Mouse (Mus musculus) kidney, postnatal 0 days (tissue): ENCODE measurements around the gene Tmem63a. TPM values are rescaled to one million over a fixed set of nuclear protein-coding genes. Genes with fewer than 3 reads are reported as not detected.
"Not testable (repeated sequence)": the region's sequence is repeated elsewhere in the genome, so short reads cannot be mapped to it uniquely, and the experiment has no call there.

Source experiments
- ATAC-seq: fragments of 200-750 bp; cut with Nextera tagmentation; replicated peaks from 2 replicates; pipeline ENCODE4 v1.8.0; 2017; ENCODE audit warnings: low read depth, moderate number of reproducible peaks, moderate TSS enrichment, moderate library complexity; ENCODE audit not compliant: low FRiP score
- DNase-seq: peaks from one replicate; pipeline ENCODE4 v3.0.0-alpha.2; 2016; ENCODE audit warnings: low spot score
- H3K27ac ChIP-seq: fragments of 300-500 bp; sonication (generic); 2 replicates; pipeline ENCODE4 v1.5.1; 2014; ENCODE audit warnings: mild to moderate bottlenecking
- H3K27me3 ChIP-seq: fragments of 300-500 bp; sonication (generic); 2 replicates; pipeline ENCODE4 v1.6.1; 2014; ENCODE audit warnings: low read length, mixed read lengths; ENCODE audit not compliant: insufficient read depth
- H3K36me3 ChIP-seq: fragments of 300-500 bp; sonication (generic); 2 replicates; pipeline ENCODE4 v1.6.1; 2014; ENCODE audit warnings: low read length, mixed read lengths; ENCODE audit not compliant: insufficient read depth
- H3K4me1 ChIP-seq: fragments of 300-500 bp; sonication (generic); replicated peaks from 2 replicates; pipeline ENCODE4 v1.6.1; 2014; ENCODE audit warnings: antibody characterized with exemption, low read length, mixed read lengths; ENCODE audit not compliant: insufficient read depth
- H3K4me2 ChIP-seq: fragments of 300-500 bp; sonication (generic); 2 replicates; pipeline ENCODE4 v1.6.1; 2014; ENCODE audit warnings: mild to moderate bottlenecking, low read length, moderate library complexity, mixed read lengths
- H3K4me3 ChIP-seq: fragments of 300-500 bp; sonication (generic); replicated peaks from 2 replicates; pipeline ENCODE4 v1.5.1; 2014; ENCODE audit warnings: low read depth, low read length
- H3K9ac ChIP-seq: fragments of 300-500 bp; sonication (generic); 2 replicates; pipeline ENCODE4 v1.6.1; 2014; ENCODE audit warnings: low read depth, low read length
- H3K9me3 ChIP-seq: fragments of 300-500 bp; sonication (generic); replicated peaks from 2 replicates; pipeline ENCODE4 v1.6.1; 2016; ENCODE audit warnings: low read length, inconsistent platforms, mixed read lengths
- CTCF ChIP-seq: IDR thresholded peaks from 2 replicates; pipeline ENCODE4 v1.5.1; 2016; ENCODE audit warnings: antibody characterized with exemption, low read depth, mild to moderate bottlenecking, moderate library complexity
- WGBS: fragments of 180-500 bp; shearing (Covaris S2); extraction: QIAGEN DNeasy Blood & Tissue Kit; methylation state at CpG from one replicate; pipeline ENCODE4 v1.1.7; 2014; 5-methylcytosine and 5-hydroxymethylcytosine counted together
- polyA plus RNA-seq: library from polyadenylated mRNA; unstranded; fragments of >200 nt; fragmentation: Nextera tagmentation; extraction: Ambion mirVana; gene quantifications from 2 replicates; pipeline ENCODE4 v1.2.1, GENCODE M21; 2015

Gene Tmem63a
- polyA plus RNA-seq, 1 experiment from 2014 or later = 10.6 TPM

DNA sequence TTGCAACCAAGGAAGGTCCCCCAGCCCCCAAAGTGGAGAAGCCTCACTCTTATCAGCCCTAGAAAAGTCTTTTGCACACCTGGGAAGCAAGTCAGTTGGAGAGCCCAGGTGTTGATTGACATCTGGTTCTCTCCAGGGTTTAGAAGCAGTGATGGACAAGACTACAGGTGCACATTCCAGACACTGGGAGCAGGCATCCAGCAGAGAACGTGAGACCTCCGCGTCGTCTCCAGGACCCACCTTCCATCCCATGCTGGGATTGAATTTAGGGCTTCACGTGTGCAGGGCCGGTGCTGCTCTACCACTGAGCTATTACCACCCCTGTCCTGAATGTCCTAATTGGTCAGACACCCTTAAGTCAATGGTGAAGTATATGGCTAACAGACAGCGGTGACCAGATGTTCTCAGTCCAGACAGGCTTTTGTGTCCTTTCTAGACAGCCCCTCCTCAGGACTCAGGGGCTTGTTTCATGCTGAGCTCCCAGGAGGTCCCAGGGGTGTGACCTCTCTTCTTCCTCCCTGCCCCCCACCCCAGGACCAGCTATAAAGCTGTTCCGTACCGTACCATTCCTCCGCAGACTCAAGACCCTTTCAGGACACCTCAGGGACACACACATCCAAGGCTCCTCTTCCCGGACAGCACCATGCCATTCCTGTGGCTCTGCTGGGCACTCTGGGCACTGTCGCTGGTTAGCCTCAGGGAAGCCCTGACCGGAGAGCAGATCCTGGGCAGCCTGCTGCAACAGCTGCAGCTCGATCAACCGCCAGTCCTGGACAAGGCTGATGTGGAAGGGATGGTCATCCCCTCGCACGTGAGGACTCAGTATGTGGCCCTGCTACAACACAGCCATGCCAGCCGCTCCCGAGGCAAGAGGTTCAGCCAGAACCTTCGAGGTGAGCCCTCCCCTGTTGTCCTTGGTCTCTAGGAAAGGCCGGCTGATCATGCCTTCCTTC lies 7.4 kb upstream of the Tmem63a start, which contains the start of gene Lefty1:
Lefty1 (plus strand) TSS at position 556 of the 953 bp plus-strand sequence.
- no peak within 1 kb of the TSS for H3K4me3 ChIP-seq
- WGBS = 22% methylated on average over 21 of the region's 21 CpGs
- no peak for TF ChIP-seq CTCF
- no peak within 1 kb of the TSS for H3K9ac ChIP-seq
- H3K4me2 ChIP-seq = no peak within 1 kb of the TSS
- H3K27me3 ChIP-seq = peaks cover 9% of the 10 kb centered on the region; the same call in 1 of the 2 replicates
- ATAC-seq (no peak), DNase-seq (no peak)
- H3K36me3 ChIP-seq = no peaks in the 10 kb centered on the region
- H3K4me1 ChIP-seq = no peaks in the 10 kb centered on the region
- H3K9me3 ChIP-seq = no peaks in the 10 kb centered on the region
- H3K27ac ChIP-seq = no peak within 1 kb of the TSS

DNA sequence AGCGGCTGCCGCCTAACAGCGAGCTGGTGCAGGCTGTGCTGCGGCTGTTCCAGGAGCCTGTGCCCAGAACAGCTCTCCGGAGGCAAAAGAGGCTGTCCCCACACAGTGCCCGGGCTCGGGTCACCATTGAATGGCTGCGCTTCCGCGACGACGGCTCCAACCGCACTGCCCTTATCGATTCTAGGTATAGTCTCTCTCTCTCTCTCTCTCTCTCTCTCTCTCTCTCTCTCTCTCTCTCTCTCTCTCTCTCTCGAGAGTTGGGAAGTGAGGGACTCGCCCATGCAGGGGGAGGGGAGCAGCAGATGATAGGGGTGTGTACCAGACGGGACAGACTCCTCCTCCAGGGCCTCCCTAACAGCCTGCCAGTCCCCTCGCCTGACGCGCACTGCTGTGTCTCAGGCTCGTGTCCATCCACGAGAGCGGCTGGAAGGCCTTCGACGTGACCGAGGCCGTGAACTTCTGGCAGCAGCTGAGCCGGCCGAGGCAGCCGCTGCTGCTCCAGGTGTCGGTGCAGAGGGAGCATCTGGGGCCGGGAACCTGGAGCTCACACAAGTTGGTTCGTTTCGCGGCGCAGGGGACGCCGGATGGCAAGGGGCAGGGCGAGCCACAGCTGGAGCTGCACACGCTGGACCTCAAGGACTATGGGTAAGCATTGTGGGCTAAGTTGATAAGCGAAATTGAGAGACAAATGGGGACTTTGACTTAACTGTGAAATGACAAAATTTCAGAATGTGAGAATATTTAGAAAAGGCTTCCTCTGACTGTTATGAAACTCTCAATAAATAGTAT lies 5.3 kb upstream of the Tmem63a start:
- H3K4me1 ChIP-seq, H3K36me3 ChIP-seq, H3K27ac ChIP-seq, H3K9me3 ChIP-seq, H3K9ac ChIP-seq, H3K27me3 ChIP-seq: not testable (repeated sequence)
- peak; percentile 72; the same call in 1 of the 2 replicates for ATAC-seq
- 3% methylated on average over 32 of the region's 41 CpGs for WGBS
- DNase-seq = peak; percentile 79
- Histone ChIP-seq H3K4me3 (peak overlapping the region; percentile 18; the same call in 1 of the 2 replicates), H3K4me2 (peak overlapping the region; percentile 46)

DNA sequence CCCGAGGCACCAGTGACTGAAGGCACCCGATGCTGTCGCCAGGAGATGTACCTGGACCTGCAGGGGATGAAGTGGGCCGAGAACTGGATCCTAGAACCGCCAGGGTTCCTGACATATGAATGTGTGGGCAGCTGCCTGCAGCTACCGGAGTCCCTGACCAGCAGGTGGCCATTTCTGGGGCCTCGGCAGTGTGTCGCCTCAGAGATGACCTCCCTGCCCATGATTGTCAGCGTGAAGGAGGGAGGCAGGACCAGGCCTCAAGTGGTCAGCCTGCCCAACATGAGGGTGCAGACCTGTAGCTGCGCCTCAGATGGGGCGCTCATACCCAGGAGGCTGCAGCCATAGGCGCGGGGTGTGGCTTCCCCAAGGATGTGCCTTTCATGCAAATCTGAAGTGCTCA lies 4.5 kb upstream of the Tmem63a start:
- not testable (repeated sequence) for H3K4me3 ChIP-seq, H3K27me3 ChIP-seq, H3K4me2 ChIP-seq, DNase-seq, H3K27ac ChIP-seq, H3K4me1 ChIP-seq, H3K9ac ChIP-seq, ATAC-seq, H3K9me3 ChIP-seq, H3K36me3 ChIP-seq
- WGBS = 49% methylated on average over 13 of the region's 13 CpGs

DNA sequence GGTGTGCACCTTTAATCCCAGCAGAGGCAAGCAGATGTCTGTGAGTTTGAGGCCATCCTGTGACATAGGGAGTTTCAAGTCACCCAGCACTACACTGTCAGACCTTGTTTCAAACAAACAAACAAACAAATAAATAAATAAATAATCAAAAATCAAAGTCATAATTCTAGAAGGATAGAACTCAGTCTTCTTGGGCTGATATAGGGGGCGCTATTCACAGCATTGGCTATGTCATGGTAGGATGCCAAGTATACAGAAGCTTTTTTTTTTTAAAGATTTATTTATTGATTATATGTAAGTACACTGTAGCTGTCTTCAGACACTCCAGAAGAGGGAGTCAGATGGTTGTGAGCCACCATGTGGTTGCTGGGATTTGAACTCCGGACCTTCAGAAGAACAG lies 3.4 kb upstream of the Tmem63a start:
- H3K4me2 ChIP-seq, DNase-seq, ATAC-seq, H3K4me3 ChIP-seq, H3K36me3 ChIP-seq, H3K27ac ChIP-seq, H3K9me3 ChIP-seq, H3K27me3 ChIP-seq, H3K9ac ChIP-seq: not testable (repeated sequence)
- 0 out of 2 replicates have a peak, but pooled peaks have one; percentile 25 for TF ChIP-seq CTCF
- H3K4me1 ChIP-seq = 0 out of 2 replicates have a peak, but pooled peaks cover 11% of the 10 kb centered on the region
- WGBS = 83% methylated on average over 2 of the region's 2 CpGs

DNA sequence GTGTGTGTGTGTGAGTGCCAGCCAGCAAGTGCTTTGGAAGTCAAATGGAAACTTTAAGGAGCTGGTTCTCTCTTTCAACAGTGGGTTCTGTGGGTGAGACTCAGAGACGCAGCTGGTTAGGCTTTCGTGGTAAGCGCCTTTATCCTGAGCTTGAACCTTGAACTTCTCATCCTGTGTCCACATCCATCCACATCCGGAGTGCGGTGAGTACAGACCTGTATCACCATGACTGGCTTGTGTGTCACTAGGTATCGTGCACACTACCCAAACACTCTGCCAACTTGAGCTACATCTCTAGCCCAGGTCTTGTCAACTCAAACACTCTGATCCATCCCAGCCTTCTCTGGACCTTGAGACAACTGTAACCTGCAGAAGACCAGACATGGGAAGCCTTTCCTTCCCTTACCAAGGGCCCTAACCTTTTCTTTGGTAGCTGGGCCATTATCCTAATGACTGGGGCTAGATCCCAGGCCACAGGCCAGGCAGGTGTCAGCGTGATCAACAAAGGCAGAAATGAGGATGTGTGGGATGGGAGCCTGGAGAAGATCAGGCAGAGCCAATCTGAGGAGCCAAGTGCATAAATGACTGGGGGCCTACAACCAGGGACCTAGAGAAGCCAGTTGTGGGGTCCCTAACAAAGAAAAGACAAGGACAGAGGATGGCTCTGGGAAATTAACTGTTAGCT lies 1.2 kb upstream of the Tmem63a start:
- Histone ChIP-seq H3K9ac (peak overlapping the region; percentile 84; the same call in 1 of the 2 replicates), H3K27me3 (no peaks in the 10 kb centered on the region), H3K4me3 (no peak overlapping the region), H3K9me3 (no peaks in the 10 kb centered on the region), H3K36me3 (no peaks in the 10 kb centered on the region), H3K4me1 (peaks cover 14% of the 10 kb centered on the region; the same call in 1 of the 2 replicates), H3K4me2 (peak overlapping the region; percentile 95), H3K27ac (no peak overlapping the region)
- DNase-seq = no peak
- TF ChIP-seq CTCF = no peak
- no peak for ATAC-seq
- WGBS = 92% methylated on average over 7 of the region's 7 CpGs

DNA sequence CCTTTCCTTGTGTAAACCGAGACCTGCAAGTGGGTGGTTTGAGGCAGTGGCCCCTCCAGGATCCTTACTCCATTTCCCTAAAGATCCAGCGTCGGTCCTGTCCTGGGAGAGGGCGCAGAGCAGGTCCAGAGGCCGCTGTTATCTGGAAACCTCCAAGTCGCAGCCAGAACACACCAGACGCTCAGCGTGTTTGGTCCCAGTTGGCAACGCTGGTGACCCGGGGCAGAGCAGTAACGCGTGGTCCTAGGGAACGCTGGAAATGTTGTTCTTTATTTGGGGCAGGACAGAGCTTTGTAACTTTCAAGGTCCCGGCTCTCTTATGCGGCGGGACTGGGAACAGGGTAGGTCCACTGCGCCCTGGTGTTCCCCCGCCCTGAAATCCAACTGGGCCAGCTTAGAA lies 418 bp upstream of the Tmem63a start:
- H3K4me2 ChIP-seq = peak overlapping the region; percentile 95
- H3K4me3 ChIP-seq = peak overlapping the region; percentile 97
- no peaks in the 10 kb centered on the region for H3K9me3 ChIP-seq
- H3K4me1 ChIP-seq = peaks cover 19% of the 10 kb centered on the region; the same call in 1 of the 2 replicates
- 6% methylated on average over 18 of the region's 18 CpGs for WGBS
- DNase-seq (no peak), ATAC-seq (peak; percentile 3; the same call in 1 of the 2 replicates)
- H3K27ac ChIP-seq = peak overlapping the region; percentile 84
- H3K27me3 ChIP-seq = no peaks in the 10 kb centered on the region
- peak overlapping the region; percentile 84 for H3K9ac ChIP-seq
- no peak for TF ChIP-seq CTCF
- no peaks in the 10 kb centered on the region for H3K36me3 ChIP-seq
